Mouse (Mus musculus): ENCODE results near the gene Proser1. TPM values are rescaled to one million over a fixed set of nuclear protein-coding genes. Genes with fewer than 3 reads are reported as not detected.

Proser1 gene
- polyA plus RNA-seq (2012; rRNA removed) = 14.8 and 15.3 TPM in 2 replicates

GRCm38 (mm10) chr3:53463046-53463764 lies at the start of gene Proser1, which contains the start of gene Nhlrc3:
Proser1 (plus strand) TSS chr3:53463666.
Nhlrc3 (minus strand) TSS chr3:53463332.
- peaks cover 14% of the 10 kb centered on the region; the same call in 1 of the 2 replicates for H3K4me1 ChIP-seq (ENCODE audit: control insufficient read depth, insufficient read depth, low read length)
- TF ChIP-seq POLR2A (IDR thresholded peaks at IDR 0.05; ENCODE audit: low read depth, low read length) = no peak
- TF ChIP-seq CTCF (conservative IDR thresholded peaks at IDR 0.05; ENCODE audit: insufficient read depth, insufficient read length, low read depth, low read length) = no peak
- H3K4me3 ChIP-seq (ENCODE audit: insufficient read depth, low read depth, low read length) = peak within 1 kb of the TSS; percentile 98
- no peaks in the 10 kb centered on the region for H3K27me3 ChIP-seq (replicated peaks; ENCODE audit: control insufficient read depth, insufficient read depth, low read length)
- peaks cover 3% of the 10 kb centered on the region; the same call in 1 of the 2 replicates for H3K36me3 ChIP-seq (ENCODE audit: control insufficient read depth, insufficient read depth, low read length)
- DNase-seq = peak; percentile 97
- WGBS = under 1% methylated on average over 52 of the region's 52 CpGs
- peak within 1 kb of the TSS; percentile 100 for H3K27ac ChIP-seq (ENCODE audit: insufficient read depth, low read depth, low read length)

DNA sequence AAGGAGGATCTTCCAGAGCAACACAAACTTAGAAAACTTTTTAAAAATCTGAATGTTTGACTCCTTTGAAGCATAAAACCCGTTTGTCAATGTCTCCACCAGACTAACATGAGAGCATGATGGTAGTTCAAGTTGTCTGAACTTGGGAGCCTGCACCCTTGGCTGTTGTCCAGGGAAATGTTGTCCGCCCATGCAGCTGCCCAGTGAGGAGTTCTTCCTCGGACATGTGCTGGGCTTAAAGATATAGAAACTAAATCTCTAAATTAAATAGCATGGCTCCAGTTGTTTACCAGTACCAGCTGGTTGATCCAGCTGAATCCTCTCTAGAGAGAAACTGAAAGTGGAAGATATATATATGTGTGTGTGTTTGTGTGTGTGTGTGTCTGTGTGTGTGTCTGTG lies 49.5 kb upstream of the Proser1 start:
- peak; percentile 53 for DNase-seq
- no peak overlapping the region for H3K4me3 ChIP-seq (ENCODE audit: insufficient read depth, low read depth, low read length)
- H3K27ac ChIP-seq (ENCODE audit: insufficient read depth, low read depth, low read length) = no peak overlapping the region
- WGBS = 30% methylated on average over 3 of the region's 3 CpGs
- H3K27me3 ChIP-seq (replicated peaks; ENCODE audit: control insufficient read depth, insufficient read depth, low read length) = no peaks in the 10 kb centered on the region
- TF ChIP-seq CTCF (conservative IDR thresholded peaks at IDR 0.05; ENCODE audit: insufficient read depth, insufficient read length, low read depth, low read length) (no peak), POLR2A (IDR thresholded peaks at IDR 0.05; ENCODE audit: low read depth, low read length) (no peak)
- H3K36me3 ChIP-seq (ENCODE audit: control insufficient read depth, insufficient read depth, low read length) = no peaks in the 10 kb centered on the region
- H3K4me1 ChIP-seq (ENCODE audit: control insufficient read depth, insufficient read depth, low read length) = 0 out of 2 replicates have a peak, but pooled peaks cover 4% of the 10 kb centered on the region

DNA sequence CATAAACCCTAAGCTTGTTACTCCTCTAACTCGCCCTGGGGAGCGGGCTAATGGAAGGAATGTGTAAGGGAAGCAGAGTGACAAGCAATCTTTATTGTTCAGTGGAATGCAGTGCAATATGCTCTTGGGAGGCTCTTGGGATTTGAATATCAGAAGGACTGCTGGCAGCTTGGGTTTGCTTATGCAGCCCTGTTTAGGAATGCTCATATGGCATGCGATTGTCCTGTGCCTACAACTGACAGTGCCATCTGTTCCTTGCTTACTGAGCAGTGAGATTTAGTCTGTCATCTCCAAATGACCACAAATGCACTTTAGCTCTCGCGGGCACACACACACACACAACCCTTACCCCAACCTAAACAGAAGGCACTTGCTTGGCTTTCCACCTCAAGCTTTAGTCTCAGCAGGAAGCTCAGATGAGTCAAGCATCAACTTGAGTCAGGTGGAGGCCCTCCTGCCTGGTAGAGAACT lies 47.4 kb upstream of the Proser1 start:
- WGBS = 74% methylated on average over 5 of the region's 5 CpGs
- H3K4me1 ChIP-seq (ENCODE audit: control insufficient read depth, insufficient read depth, low read length) = 0 out of 2 replicates have a peak, but pooled peaks cover 4% of the 10 kb centered on the region
- TF ChIP-seq CTCF (conservative IDR thresholded peaks at IDR 0.05; ENCODE audit: insufficient read depth, insufficient read length, low read depth, low read length) (no peak), POLR2A (IDR thresholded peaks at IDR 0.05; ENCODE audit: low read depth, low read length) (no peak)
- H3K27ac ChIP-seq (ENCODE audit: insufficient read depth, low read depth, low read length) = no peak overlapping the region
- no peaks in the 10 kb centered on the region for H3K36me3 ChIP-seq (ENCODE audit: control insufficient read depth, insufficient read depth, low read length)
- no peak for DNase-seq
- H3K4me3 ChIP-seq (ENCODE audit: insufficient read depth, low read depth, low read length) = no peak overlapping the region
- H3K27me3 ChIP-seq (replicated peaks; ENCODE audit: control insufficient read depth, insufficient read depth, low read length) = no peaks in the 10 kb centered on the region

GRCm38 (mm10) chr3:53417701-53418100 lies 45.8 kb upstream of the Proser1 start:
- Histone ChIP-seq H3K27me3 (replicated peaks; ENCODE audit: control insufficient read depth, insufficient read depth, low read length) (no peaks in the 10 kb centered on the region), H3K27ac (ENCODE audit: insufficient read depth, low read depth, low read length) (no peak overlapping the region)

DNA sequence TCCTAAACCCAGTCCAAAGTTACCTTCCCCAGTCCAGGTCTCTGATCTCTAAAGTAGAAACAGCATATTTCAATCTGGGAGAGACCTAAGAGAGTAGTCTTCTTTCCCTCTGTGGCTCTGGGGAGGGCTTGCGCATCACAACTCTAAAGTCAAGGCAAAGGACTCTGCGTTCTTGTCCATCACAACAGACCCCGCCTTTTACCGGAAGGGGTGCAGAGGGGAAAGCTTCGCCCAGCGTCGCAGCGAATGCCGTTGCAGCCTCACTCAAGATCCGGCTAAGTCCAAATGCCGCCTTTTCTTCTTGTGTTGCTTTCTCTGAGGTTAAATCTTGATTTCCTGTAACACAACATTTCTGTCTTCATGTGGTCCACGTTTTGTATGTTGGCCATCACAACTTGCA lies 41.8 kb upstream of the Proser1 start:
- WGBS = 90% methylated on average over 12 of the region's 12 CpGs
- no peak for DNase-seq
- Histone ChIP-seq H3K36me3 (ENCODE audit: control insufficient read depth, insufficient read depth, low read length) (no peaks in the 10 kb centered on the region), H3K27ac (ENCODE audit: insufficient read depth, low read depth, low read length) (no peak overlapping the region), H3K27me3 (replicated peaks; ENCODE audit: control insufficient read depth, insufficient read depth, low read length) (no peaks in the 10 kb centered on the region), H3K4me1 (ENCODE audit: control insufficient read depth, insufficient read depth, low read length) (no peaks in the 10 kb centered on the region), H3K4me3 (ENCODE audit: insufficient read depth, low read depth, low read length) (no peak overlapping the region)
- no peak for TF ChIP-seq POLR2A (IDR thresholded peaks at IDR 0.05; ENCODE audit: low read depth, low read length)

More at GRCm38 (mm10) chr3:53417701-53418100, 45.8 kb upstream of the Proser1 start:
- no peak for DNase-seq
- Histone ChIP-seq H3K36me3 (ENCODE audit: control insufficient read depth, insufficient read depth, low read length) (no peaks in the 10 kb centered on the region), H3K4me3 (ENCODE audit: insufficient read depth, low read depth, low read length) (no peak overlapping the region), H3K4me1 (ENCODE audit: control insufficient read depth, insufficient read depth, low read length) (0 out of 2 replicates have a peak, but pooled peaks cover 4% of the 10 kb centered on the region)
- TF ChIP-seq POLR2A (IDR thresholded peaks at IDR 0.05; ENCODE audit: low read depth, low read length) (no peak), CTCF (conservative IDR thresholded peaks at IDR 0.05; ENCODE audit: insufficient read depth, insufficient read length, low read depth, low read length) (no peak)
- WGBS = 51% methylated on average over 7 of the region's 7 CpGs

- H3K4me3 ChIP-seq (ENCODE audit: insufficient read depth, low read depth, low read length) = no peak overlapping the region
- H3K36me3 ChIP-seq (ENCODE audit: control insufficient read depth, insufficient read depth, low read length) = no peaks in the 10 kb centered on the region
- no peaks in the 10 kb centered on the region for H3K27me3 ChIP-seq (replicated peaks; ENCODE audit: control insufficient read depth, insufficient read depth, low read length)
- DNase-seq = no peak
- no peak for TF ChIP-seq POLR2A (IDR thresholded peaks at IDR 0.05; ENCODE audit: low read depth, low read length)
- no peak for TF ChIP-seq CTCF (conservative IDR thresholded peaks at IDR 0.05; ENCODE audit: insufficient read depth, insufficient read length, low read depth, low read length)
- H3K27ac ChIP-seq (ENCODE audit: insufficient read depth, low read depth, low read length) = no peak overlapping the region
- WGBS = 74% methylated on average over 1 of the region's 1 CpGs
- H3K4me1 ChIP-seq (ENCODE audit: control insufficient read depth, insufficient read depth, low read length) = no peaks in the 10 kb centered on the region
Measured at GRCm38 (mm10) chr3:53422691-53423090, 40.8 kb upstream of the Proser1 start.

DNA sequence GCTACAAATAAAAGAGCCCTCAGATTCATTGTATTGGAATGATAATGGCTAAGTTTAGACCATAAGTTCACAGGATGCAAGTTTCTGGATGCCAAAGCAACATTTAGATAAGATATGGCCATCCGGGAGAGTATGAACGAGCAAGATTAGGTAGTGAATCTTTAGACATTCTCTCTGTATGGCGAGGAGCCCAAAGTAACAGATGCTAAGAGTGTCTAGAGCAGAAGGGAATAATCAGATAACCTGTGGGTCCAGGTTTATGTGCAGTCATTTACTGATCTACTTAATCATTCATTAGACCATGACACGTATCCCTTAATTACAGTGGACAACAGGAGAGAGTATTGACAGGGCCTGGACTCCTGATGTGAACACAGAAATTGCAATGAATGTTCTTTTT lies 39.9 kb upstream of the Proser1 start:
- 86% methylated on average over 4 of the region's 4 CpGs for WGBS

More for the DNA sequence above, 39.9 kb upstream of the Proser1 start:
- Histone ChIP-seq H3K4me3 (ENCODE audit: insufficient read depth, low read depth, low read length) (no peak overlapping the region), H3K4me1 (ENCODE audit: control insufficient read depth, insufficient read depth, low read length) (no peaks in the 10 kb centered on the region), H3K36me3 (ENCODE audit: control insufficient read depth, insufficient read depth, low read length) (no peaks in the 10 kb centered on the region), H3K27ac (ENCODE audit: insufficient read depth, low read depth, low read length) (no peak overlapping the region), H3K27me3 (replicated peaks; ENCODE audit: control insufficient read depth, insufficient read depth, low read length) (no peaks in the 10 kb centered on the region)
- no peak for TF ChIP-seq CTCF (conservative IDR thresholded peaks at IDR 0.05; ENCODE audit: insufficient read depth, insufficient read length, low read depth, low read length)
- TF ChIP-seq POLR2A (IDR thresholded peaks at IDR 0.05; ENCODE audit: low read depth, low read length) = no peak
- DNase-seq = no peak

Measured in kidney, adult 2 months (tissue).